Mouse (Mus musculus) cerebellum, adult 18-20 months (tissue): ENCODE data around the gene Micall2.
A peak's percentile ranks its signal among the peaks of the same experiment; 100 is the strongest.

ENCODE experiments used
- DNase-seq, 2 experiments: peaks; one replicate each; pipeline ENCODE4 v3.0.0; 2021

Micall2 gene

DNA sequence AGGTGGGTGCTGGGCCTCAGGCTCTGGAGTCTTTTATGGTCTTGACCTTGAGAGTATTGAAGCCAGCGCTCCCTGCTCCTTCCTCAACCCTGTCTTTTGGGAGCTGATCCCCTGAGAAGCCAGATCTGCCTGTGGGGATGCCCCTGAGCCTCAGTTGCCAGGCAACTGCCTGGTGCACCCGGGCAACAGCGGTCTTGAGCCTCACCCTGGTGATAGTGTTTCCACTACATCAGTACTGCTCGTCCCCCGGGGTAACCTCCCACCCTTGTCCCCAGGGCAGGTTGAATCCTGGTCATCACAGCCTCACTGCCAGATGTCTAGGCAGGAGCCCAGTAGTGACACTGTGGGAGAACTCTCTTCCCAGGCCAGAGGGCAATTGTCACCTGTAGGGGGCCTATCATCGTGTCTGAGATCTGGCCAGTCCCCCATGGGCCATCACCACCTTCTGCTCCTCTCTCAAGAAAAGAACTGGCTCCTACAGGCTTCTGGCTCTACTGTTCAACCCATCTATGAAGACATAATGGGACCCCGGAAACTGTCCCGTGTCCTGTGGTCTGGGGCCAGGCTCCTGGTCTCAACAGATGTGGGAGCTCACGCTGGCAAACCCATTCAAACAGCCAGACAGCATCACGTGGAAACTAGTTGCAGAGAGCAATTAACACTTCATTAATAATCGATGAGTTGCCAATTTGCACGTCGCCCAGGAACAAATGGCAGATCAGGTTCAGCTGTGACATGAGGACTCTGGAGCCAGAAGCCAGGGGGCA lies 61.0 kb downstream of the Micall2 start:
- DNase-seq, result no peak

DNA sequence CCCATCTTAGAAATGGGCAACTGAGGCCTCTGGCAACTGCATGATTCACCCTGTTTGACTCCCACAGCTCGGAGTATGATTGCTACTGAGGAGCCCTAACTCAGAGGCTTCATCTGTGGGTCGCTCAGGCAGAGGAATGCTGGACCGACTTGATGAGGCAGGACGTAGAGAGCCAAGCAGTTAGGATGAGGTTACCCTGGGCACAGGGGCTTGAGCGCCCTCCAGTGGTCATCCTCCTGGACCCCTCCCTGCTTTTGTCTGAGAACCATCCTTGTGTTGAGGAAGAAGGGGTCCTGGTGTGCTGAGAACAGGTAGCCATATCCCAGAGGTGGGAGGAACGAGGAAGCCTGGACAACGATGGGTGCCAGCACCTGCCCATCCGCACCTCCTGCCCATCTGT lies 66.8 kb downstream of the Micall2 start:
- peak; percentile 82 to 91 for DNase-seq

DNA sequence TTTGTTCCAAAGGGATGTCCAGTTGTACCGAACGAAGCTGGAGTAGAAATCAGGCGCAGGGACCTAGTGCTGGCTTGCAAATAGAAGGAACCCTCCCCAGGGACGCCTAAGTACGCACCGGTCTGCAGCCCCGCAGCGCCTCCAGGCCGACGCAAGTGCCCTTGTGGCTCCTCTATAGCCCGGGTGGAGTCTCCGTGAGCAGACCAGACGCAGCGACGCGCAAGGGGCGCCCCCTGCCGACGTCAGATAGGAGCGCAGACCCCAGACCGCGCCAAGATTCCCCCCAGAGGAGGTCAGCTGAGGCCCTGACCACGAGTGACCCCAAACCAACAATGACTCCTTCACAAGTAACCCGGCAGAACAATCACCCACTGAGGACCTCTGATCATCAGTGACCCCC lies 67.6 kb downstream of the Micall2 start:
- peak; percentile 84 to 93 for DNase-seq

- DNase-seq, result no peak
These were observed 69.6 kb downstream of the Micall2 start for GRCm38 (mm10) chr5:139666496-139666895.

GRCm38 (mm10) chr5:139665375-139665774 lies 70.8 kb downstream of the Micall2 start:
- DNase-seq, result no peak

- DNase-seq, result no peak
These were observed 74.4 kb downstream of the Micall2 start for GRCm38 (mm10) chr5:139661713-139662112.

DNA sequence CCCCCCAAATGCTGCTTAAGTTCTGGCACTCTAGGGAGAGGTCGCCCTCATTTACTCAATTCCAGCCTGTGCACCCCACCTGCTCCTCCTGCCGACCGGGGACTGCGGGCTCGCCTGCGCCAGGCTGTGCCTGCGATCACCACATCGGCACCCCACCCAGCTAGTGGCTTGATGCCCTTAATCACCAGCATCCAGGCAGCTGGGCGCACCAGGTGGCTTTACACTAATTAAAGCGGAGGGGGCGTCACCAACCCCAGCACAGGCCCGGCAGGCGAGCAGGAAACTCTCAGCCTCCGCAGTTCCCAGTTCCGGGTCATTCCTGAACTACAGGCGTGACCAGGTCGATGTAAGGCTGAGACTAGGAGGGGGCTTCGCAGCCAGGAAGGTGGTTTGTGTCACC lies 76.8 kb downstream of the Micall2 start:
- no peak for DNase-seq

GRCm38 (mm10) chr5:139658865-139659264 lies 77.3 kb downstream of the Micall2 start:
- DNase-seq, result no peak

DNA sequence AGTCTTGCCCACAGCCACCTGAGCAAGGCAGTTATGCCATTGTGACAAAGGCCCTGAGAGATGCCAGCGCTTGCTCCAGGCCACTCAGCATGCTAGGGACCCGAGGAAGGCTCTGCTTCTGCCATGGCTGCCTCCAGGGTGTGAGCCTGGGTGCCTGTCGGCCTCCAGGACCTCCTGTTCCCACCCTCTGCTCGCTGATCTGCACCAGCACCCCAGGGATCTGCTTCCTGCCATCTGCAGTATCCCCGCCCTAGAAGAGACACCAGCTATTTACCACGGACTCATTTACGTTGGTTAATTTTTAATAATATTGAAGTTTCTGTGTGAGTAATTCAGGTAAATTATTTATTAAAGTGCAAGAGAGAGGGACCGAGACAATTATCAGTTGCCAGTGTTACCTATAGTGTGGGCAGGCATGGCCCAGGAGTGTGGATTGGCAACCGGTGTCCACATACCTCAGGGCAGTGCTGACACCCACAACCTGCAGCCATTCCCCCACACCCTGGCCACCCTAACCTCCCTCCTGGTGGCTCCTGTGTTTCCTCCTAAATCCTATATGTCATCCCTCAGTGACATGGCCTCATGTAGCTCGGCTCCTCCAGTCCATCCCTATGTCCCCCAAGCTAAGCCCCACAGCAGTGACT lies 78.1 kb downstream of the Micall2 start:
- no peak for DNase-seq
